Mouse (Mus musculus) brown adipose tissue, adult 24 weeks (tissue): Measurements from ENCODE around the gene Gm10720. TPM values are rescaled to one million over a fixed set of nuclear protein-coding genes. Genes with fewer than 3 reads are reported as not detected.
"Not testable (repeated sequence)": the region's sequence is repeated elsewhere in the genome, so short reads cannot be mapped to it uniquely, and the experiment has no call there.

ENCODE experiments used
- H3K27ac ChIP-seq: fragments of 200-500 bp; replicated peaks from 2 replicates; pipeline ENCODE4 v1.5.1; 2012; ENCODE audit warnings: low read depth, mild to moderate bottlenecking, low read length
- H3K4me1 ChIP-seq: fragments of 200-500 bp; 2 replicates; pipeline ENCODE4 v1.6.1; 2012; ENCODE audit warnings: low read length, mixed read lengths; ENCODE audit not compliant: control insufficient read depth, insufficient read depth, insufficient read length
- H3K4me3 ChIP-seq: fragments of 200-500 bp; 2 replicates; pipeline ENCODE4 v1.5.1; 2012; ENCODE audit warnings: low read depth, mild to moderate bottlenecking, low read length, moderate library complexity; ENCODE audit not compliant: insufficient read depth
- polyA plus RNA-seq: library from polyadenylated mRNA; stranded (reverse); fragments of >200 nt; gene quantifications from 2 replicates; pipeline ENCODE4 v1.2.4, GENCODE M21; 2012; ENCODE audit not compliant: missing spikeins, insufficient read depth, insufficient read length

The Gm10720 gene
- polyA plus RNA-seq, 1 experiment, result not detected

DNA sequence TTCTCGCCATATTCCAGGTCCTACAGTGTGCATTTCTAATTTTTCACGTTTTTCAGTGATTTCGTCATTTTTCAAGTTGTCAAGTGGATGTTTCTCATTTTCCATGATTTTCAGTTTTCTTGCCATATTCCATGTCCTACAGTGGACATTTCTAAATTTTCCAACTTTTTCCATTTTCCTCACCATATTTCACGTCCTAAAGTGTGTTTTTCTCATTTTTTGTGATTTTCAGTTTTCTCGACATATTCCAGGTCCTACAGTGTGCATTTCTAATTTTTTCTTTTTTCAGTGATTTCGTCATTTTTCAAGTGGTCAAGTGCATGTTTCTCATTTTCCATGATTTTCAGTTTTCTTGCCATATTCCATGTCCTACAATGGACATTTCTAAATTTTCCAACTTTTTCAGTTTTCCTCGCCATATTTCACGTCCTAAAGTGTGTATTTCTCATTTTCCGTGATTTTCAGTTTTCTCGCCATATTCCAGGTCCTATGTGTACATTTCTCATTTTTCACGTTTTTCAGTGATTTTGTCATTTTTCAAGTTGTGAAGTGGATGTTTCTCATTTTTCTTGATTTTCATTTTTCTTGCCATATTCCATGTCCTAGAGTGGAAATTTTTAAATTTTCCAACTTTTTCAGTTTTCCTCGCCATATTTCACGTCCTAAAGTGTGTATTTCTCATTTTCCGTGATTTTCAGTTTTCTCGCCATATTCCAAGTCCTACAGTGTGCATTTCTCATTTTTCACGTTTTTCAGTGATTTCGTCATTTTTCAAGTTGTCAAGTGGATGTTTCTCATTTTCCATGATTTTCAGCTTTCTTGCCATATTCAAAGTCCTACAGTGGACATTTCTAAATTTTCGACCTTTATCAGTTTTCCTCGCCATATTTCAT lies 4.6 kb downstream of the Gm10720 start:
- H3K4me3 ChIP-seq, H3K4me1 ChIP-seq, H3K27ac ChIP-seq: not testable (repeated sequence)

DNA sequence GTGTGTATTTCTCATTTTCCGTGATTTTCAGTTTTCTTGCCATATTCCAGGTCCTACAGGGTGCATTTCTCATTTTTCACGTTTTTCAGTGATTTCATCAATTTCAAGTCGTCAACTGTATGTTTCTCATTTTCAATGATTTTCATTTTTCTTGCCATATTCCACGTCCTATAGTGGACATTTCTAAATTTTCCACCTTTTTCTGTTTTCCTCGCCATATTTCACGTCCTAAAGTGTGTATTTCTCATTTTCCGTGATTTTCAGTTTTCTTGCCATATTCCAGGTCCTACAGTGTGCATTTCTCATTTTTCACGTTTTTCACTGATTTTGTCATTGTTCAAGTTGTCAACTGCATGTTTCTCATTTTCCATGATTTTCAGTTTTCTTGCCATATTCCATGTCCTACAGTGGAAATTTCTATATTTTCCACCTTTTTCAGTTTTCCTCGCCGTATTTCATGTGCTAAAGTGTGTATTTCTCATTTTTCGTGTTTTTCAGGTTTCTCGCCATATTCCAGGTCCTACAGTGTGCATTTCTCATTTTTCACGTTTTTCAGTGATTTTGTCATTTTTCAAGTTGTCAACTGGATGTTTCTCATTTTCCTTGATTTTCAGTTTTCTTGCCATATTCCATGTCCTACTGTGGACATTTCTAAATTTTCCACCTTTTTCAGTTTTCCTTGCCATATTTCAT lies 7.0 kb downstream of the Gm10720 start:
- H3K4me3 ChIP-seq, H3K27ac ChIP-seq, H3K4me1 ChIP-seq: not testable (repeated sequence)

DNA sequence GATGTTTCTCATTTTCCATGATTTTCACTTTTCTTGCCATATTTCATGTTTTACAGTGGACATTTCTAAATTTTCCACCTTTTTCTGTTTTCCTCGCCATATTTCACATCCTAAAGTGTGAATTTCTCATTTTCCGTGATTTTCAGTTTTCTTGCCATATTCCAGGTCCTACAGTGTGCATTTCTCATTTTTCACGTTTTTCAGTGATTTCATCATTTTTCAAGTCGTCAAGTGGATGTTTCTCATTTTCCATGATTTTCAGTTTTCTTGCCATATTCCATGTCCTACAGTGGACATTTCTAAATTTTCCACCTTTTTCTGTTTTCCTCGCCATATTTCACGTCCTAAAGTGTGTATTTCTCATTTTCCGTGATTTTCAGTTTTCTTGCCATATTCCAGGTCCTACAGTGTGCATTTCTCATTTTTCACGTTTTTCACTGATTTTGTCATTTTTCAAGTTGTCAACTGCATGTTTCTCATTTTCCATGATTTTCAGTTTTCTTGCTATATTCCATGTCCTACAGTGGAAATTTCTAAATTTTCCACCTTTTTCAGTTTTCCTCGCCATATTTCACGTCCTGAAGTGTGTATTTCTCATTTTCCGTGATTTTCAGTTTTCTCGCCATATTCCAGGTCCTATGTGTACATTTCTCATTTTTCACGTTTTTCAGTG lies 8.0 kb downstream of the Gm10720 start, which contains the start of gene Gm10718:
Gm10718 (plus strand) TSS at position 236 of the 673 bp plus-strand sequence.
- not testable (repeated sequence) for H3K4me1 ChIP-seq, H3K27ac ChIP-seq, H3K4me3 ChIP-seq

DNA sequence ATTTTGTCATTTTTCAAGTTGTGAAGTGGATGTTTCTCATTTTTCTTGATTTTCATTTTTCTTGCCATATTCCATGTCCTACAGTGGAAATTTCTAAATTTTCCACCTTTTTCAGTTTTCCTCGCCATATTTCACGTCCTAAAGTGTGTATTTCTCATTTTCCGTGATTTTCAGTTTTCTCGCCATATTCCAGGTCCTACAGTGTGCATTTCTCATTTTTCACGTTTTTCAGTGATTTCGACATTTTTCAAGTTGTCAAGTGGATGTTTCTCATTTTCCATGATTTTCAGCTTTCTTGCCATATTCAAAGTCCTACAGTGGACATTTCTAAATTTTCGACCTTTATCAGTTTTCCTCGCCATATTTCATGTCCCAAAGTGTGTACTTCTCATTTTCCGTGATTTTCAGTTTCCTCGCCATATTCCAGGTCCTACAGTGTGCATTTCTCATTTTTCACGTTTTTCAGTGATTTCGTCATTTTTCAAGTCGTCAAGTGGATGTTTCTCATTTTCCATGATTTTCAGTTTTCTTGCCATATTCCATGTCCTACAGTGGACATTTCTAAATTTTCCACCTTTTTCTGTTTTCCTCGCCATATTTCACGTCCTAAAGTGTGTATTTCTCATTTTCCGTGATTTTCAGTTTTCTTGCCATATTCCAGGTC lies 8.7 kb downstream of the Gm10720 start:
- H3K4me3 ChIP-seq, H3K27ac ChIP-seq, H3K4me1 ChIP-seq: not testable (repeated sequence)

DNA sequence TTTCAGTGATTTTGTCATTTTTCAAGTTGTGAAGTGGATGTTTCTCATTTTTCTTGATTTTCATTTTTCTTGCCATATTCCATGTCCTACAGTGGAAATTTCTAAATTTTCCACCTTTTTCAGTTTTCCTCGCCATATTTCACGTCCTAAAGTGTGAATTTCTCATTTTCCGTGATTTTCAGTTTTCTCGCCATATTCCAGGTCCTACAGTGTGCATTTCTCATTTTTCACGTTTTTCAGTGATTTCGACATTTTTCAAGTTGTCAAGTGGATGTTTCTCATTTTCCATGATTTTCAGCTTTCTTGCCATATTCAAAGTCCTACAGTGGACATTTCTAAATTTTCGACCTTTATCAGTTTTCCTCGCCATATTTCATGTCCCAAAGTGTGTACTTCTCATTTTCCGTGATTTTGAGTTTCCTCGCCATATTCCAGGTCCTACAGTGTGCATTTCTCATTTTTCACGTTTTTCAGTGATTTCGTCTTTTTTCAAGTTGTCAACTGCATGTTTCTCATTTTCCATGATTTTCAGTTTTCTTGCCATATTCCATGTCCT lies 9.5 kb downstream of the Gm10720 start, which contains the start of gene Gm10717:
Gm10717 (plus strand) TSS at position 506 of the 556 bp plus-strand sequence.
- not testable (repeated sequence) for H3K27ac ChIP-seq, H3K4me1 ChIP-seq, H3K4me3 ChIP-seq

DNA sequence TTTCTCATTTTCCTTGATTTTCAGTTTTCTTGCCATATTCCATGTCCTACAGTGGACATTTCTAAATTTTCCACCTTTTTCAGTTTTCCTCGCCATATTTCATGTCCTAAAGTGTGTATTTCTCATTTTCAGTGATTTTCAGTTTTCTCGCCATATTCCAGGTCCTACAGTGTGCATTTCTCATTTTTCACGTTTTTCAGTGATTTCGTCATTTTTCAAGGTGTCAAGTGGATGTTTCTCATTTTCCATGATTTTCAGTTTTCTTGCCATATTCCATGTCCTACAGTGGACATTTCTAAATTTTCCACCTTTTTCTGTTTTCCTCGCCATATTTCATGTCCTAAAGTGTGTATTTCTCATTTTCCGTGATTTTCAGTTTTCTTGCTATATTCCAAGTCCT lies 10.2 kb downstream of the Gm10720 start:
- not testable (repeated sequence) for H3K4me3 ChIP-seq, H3K4me1 ChIP-seq, H3K27ac ChIP-seq

DNA sequence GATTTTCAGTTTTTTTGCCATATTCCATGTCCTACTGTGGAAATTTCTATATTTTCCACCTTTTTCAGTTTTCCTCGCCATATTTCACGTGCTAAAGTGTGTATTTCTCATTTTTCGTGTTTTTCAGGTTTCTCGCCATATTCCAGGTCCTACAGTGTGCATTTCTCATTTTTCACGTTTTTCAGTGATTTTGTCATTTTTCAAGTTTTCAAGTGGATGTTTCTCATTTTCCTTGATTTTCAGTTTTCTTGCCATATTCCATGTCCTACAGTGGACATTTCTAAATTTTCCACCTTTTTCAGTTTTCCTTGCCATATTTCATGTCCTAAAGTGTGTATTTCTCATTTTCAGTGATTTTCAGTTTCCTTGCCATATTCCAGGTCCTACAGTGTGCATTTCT lies 10.7 kb downstream of the Gm10720 start:
- not testable (repeated sequence) for H3K27ac ChIP-seq, H3K4me3 ChIP-seq, H3K4me1 ChIP-seq

DNA sequence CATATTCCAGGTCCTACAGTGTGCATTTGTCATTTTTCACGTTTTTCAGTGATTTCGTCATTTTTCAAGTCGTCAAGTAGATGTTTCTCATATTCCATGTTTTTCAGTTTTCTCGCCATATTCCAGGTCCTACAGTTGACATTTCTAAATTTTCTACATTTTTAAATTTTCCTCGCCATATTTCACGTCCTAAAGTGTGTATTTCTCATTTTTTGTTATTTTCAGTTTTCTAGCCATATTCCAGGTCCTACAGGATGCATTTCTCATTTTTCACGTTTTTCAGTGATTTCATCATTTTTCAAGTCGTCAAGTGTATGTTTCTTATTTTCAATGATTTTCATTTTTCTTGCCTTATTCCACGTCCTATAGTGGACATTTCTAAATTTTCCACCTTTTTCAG lies 11.3 kb downstream of the Gm10720 start:
- H3K4me3 ChIP-seq, H3K4me1 ChIP-seq, H3K27ac ChIP-seq: not testable (repeated sequence)

DNA sequence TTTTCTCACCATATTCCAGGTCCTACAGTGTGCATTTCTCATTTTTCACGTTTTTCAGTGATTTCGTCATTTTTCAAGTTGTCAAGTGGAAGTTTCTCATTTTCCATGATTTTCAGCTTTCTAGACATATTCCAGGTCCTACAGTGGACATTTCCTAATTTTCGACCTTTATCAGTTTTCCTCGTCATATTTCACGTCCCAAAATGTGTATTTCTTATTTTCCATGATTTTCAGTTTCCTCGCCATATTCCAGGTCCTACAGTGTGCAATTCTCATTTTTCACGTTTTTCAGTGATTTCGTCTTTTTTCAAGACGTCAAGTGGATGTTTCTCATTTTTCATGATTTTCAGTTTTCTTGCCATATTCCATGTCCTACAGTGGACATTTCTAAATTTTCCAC lies 11.7 kb downstream of the Gm10720 start:
- not testable (repeated sequence) for H3K4me3 ChIP-seq, H3K27ac ChIP-seq, H3K4me1 ChIP-seq

DNA sequence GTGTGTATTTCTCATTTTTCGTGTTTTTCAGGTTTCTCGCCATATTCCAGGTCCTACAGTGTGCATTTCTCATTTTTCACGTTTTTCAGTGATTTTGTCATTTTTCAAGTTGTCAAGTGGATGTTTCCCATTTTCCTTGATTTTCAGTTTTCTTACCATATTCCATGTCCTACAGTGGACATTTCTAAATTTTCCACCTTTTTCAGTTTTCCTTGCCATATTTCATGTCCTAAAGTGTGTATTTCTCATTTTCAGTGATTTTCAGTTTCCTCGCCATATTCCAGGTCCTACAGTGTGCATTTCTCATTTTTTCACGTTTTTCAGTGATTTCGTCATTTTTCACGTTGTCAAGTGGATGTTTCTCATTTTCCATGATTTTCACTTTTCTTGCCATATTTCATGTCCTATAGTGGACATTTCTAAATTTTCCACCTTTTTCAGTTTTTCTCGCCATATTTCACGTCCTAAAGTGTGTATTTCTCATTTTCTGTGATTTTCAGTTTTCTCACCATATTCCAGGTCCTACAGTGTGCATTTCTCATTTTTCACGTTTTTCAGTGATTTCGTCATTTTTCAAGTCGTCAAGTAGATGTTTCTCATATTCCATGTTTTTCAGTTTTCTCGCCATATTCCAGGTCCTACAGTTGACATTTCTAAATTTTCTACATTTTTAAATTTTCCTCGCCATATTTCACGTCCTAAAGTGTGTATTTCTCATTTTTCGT lies 14.0 kb downstream of the Gm10720 start:
- H3K4me3 ChIP-seq, H3K4me1 ChIP-seq, H3K27ac ChIP-seq: not testable (repeated sequence)

DNA sequence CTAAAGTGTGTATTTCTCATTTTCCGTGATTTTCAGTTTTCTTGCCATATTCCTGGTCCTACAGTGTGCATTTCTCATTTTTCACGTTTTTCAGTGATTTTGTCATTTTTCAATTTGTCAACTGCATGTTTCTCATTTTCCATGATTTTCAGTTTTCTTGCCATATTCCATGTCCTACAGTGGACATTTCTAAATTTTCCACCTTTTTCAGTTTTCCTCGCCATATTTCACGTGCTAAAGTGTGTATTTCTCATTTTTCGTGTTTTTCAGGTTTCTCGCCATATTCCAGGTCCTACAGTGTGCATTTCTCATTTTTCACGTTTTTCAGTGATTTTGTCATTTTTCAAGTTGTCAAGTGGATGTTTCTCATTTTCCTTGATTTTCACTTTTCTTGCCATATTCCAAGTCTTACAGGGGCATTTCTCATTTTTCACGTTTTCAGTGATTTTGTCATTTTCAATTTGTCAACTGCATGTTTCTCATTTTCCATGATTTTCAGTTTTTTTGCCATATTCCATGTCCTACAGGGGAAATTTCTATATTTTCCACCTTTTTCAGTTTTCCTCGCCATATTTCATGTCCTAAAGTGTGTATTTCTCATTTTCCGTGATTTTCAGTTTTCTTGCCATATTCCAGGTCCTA lies 15.3 kb downstream of the Gm10720 start:
- not testable (repeated sequence) for H3K4me3 ChIP-seq, H3K4me1 ChIP-seq, H3K27ac ChIP-seq

DNA sequence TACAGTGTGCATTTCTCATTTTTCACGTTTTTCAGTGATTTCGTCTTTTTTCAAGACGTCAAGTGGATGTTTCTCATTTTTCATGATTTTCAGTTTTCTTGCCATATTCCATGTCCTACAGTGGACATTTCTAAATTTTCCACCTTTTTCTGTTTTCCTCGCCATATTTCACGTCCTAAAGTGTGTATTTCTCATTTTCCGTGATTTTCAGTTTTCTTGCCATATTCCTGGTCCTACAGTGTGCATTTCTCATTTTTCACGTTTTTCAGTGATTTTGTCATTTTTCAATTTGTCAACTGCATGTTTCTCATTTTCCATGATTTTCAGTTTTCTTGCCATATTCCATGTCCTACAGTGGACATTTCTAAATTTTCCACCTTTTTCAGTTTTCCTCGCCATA lies 18.8 kb downstream of the Gm10720 start, which contains the start of gene Gm17535:
Gm17535 (plus strand) TSS at position 301 of the 400 bp plus-strand sequence.
- not testable (repeated sequence) for H3K4me1 ChIP-seq

DNA sequence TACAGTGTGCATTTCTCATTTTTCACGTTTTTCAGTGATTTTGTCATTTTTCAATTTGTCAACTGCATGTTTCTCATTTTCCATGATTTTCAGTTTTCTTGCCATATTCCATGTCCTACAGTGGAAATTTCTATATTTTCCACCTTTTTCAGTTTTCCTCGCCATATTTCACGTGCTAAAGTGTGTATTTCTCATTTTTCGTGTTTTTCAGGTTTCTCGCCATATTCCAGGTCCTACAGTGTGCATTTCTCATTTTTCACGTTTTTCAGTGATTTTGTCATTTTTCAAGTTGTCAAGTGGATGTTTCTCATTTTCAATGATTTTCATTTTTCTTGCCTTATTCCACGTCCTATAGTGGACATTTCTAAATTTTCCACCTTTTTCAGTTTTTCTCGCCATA lies 21.1 kb downstream of the Gm10720 start, which contains the start of gene Gm10715:
Gm10715 (plus strand) TSS at position 301 of the 400 bp plus-strand sequence.
- H3K4me1 ChIP-seq, H3K4me3 ChIP-seq, H3K27ac ChIP-seq: not testable (repeated sequence)

More for the DNA sequence above, 18.8 kb downstream of the Gm10720 start, which contains the start of gene Gm17535:
- H3K27ac ChIP-seq, H3K4me3 ChIP-seq: not testable (repeated sequence)

DNA sequence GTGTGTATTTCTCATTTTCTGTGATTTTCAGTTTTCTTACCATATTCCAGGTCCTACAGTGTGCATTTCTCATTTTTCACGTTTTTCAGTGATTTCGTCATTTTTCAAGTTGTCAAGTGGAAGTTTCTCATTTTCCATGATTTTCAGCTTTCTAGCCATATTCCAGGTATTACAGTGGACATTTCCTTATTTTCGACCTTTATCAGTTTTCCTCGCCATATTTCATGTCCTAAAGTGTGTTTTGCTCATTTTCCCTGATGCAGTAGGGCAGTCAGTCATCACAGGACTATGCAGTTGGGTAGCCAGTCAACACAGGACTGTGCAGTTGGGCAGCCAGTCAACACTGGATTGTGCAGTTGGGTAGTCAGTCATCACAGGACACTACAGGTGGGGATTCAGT lies 22.7 kb downstream of the Gm10720 start:
- H3K27ac ChIP-seq, H3K4me1 ChIP-seq, H3K4me3 ChIP-seq: not testable (repeated sequence)
